Mouse (Mus musculus) brain, adult 2 months (tissue): ENCODE data around the gene Tbc1d10c.
A peak's percentile ranks its signal among the peaks of the same experiment; 100 is the strongest.

ENCODE experiments used
- DNase-seq: peaks from one replicate; pipeline ENCODE4 v3.0.0; 2011; ENCODE audit warnings: low read depth, low spot score

The Tbc1d10c gene

DNA sequence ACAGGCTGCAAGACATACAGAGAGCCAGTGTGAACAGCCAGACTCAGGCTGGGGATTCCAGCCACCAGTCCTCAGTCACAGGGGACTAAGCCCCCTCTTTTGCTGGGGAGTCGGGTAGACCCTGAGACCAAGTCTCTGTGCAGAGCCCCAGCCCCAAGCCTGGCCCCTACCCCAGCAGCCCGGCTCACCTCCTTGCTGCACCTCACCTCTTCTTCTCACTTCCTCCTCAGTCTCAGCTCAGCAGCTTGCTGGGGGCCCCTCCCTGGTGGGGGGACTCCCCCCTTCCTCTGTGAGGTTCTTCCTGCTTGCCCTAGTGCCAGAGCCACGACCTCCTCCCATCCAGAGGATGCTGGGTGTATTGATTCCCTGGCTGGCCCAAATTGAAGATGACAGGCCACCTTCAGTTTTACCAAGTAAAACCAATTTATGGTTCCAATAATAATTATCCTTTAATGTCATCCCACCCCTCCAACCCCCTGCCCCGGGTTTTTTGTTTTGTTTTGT lies at the start of gene Tbc1d10c:
TSS of gene Tbc1d10c (minus strand) at position 454 of the 504 bp plus-strand sequence.
- no peak for DNase-seq

DNA sequence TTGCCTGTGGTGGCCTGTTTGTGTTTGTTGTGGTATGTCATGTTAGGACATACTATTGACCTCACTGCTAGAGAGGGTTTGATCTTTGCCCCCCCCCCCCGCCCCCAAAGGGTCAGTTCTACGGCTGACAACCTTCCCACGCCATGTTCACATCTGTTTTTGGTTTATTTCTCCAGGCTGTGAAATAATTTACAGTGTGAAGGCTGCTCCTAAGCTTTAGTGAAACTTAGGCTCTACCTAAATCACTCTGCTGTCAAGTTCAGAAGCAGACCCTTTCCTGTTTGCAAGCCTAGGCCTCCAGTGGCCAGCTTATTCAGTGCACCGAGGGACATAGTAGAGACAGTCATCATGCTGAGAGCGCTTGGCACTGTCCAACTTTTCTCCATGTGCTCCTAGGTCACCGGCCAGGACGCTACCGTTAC lies 49.2 kb upstream of the Tbc1d10c start:
- no peak for DNase-seq

DNA sequence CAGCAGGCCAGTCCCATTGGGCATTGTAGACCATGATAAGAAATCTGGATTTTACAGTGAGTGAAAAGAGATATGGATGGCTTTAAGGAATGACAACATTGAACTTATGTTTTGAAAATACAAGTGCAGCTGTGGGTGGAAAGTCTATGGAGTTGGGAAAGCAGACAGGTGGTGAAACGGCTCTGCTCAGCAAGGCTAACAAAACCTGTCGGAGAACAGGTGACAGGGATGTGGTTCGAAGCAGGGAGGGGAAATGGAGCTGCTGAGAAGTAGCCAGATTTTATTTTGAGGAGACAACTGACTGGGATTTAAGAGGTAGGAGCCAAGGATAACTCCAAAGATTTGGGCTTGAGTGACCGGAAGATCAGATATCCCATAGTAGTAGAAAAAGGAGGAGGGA lies 43.5 kb upstream of the Tbc1d10c start:
- DNase-seq: peak; percentile 44

DNA sequence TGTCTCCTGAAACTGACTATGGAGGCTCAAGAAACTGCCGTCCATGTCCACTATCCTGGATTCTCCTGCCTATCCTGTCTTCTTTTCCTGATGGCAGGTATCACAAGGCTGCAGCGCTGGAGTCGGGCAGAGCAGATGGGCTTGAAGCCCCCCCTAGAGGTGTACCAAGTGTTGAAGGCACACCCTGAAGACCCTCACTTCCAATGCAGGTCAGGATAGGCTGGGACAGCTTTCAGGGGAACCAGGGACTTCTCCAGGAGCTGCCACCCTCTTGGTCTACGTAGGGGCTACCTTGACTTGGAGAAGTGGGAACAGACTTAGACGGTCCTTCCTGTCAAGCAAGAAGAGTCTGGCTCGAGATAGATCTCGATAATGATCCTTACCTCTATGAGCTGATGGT lies 41.6 kb upstream of the Tbc1d10c start:
- no peak for DNase-seq

DNA sequence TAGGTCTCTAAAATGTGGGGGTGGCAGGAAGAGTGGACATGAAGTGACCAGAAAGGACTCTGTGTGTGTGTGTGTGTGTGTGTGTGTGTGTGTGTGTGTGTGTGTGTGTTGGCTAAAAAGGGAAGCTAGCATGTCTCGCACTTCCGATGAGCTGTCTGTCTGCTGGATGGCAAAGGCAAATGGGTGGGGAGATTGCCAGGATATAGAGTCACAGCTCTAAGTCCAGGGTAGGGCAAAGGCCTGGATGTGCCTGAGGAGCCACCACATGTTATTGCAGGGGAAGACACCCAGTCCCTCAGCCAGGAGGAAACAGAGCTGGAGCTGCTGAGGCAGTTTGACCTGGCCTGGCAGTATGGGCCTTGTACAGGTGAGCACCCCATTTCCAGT lies 41.1 kb upstream of the Tbc1d10c start:
- peak; percentile 83 for DNase-seq

- peak; percentile 99 for DNase-seq
These were observed 40.4 kb upstream of the Tbc1d10c start, which contains the start of gene Pold4 for GRCm38 (mm10) chr19:4231253-4232185. Gene Pold4 (plus strand): TSS chr19:4231899.

- DNase-seq: peak; percentile 37
These were observed 39.3 kb upstream of the Tbc1d10c start for GRCm38 (mm10) chr19:4230415-4230814.

GRCm38 (mm10) chr19:4229451-4230076 lies 38.5 kb upstream of the Tbc1d10c start:
- DNase-seq: no peak

DNA sequence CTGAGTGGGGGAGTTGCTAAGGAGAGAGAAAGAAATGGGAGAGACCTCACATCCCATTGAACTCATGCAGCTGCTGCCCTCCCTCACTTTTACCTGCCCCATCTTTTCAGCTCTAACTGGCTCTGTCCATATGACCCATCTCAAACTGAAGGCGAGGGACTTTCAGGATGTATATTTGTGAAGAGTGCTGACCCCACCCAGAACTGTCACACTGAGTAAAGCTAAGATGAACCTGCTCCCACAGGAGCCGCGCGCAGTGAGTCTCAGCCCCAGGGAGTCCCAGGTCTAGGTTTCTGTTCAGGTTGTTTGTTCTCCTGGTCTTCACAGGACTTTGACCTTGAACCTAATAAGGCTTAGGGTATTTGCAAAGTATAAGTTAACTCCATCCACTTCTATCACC lies 37.8 kb upstream of the Tbc1d10c start:
- no peak for DNase-seq

- peak; percentile 90 for DNase-seq
These were observed 37.0 kb upstream of the Tbc1d10c start for GRCm38 (mm10) chr19:4227894-4228678.

DNA sequence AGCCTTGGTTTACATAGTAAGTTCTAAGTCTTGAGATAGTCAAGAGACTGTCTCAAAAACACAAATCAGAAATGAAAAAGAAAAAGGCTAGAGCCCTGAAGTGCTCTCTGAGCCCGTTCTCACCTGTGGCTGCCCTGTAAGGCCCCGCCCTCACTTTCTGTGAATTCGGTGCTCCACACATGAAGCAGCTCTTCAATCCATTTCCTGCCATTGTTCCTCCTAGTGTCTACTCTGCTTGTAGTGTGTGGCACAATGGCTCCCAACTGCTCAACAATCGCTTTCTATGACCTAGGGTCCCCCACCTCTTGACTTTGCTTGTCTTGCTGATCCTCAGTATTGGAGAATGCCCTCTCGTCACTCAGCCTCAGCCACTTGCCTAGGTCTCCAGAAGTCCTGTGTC lies 36.4 kb upstream of the Tbc1d10c start:
- no peak for DNase-seq

DNA sequence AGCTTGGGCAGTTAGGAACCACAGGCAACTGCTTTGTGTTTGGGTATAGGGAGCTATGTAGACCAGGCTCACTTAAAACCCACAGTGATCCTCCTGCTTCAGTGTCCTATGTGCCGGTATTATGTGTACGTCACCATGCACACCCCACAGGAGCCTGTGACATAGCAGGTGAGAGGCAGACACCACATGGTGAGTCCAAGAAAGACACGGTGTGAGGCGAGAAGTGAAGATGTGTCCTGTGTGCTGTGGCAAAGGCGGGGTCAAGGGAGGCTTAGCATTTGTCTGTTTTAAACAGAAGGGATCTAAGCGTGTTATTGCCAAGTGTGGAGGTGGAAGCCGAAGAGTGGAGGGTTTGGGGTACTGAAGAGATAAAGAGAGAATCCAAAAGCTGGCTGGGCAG lies 35.7 kb upstream of the Tbc1d10c start:
- no peak for DNase-seq

DNA sequence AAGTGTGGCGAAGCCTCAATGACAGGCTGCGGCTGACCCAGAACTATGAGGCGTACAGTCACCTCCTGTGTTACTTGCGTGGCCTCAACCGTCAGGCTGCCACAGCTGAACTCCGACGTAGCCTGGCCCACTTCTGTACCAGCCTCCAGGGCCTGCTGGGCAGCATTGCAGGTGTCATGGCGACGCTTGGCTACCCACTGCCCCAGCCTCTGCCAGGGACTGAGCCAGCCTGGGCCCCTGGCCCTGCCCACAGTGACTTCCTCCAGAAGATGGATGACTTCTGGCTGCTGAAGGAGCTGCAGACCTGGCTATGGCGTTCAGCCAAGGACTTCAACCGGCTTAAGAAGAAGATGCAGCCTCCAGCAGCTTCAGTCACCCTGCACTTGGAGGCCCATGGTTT lies 31.1 kb upstream of the Tbc1d10c start:
- no peak for DNase-seq

DNA sequence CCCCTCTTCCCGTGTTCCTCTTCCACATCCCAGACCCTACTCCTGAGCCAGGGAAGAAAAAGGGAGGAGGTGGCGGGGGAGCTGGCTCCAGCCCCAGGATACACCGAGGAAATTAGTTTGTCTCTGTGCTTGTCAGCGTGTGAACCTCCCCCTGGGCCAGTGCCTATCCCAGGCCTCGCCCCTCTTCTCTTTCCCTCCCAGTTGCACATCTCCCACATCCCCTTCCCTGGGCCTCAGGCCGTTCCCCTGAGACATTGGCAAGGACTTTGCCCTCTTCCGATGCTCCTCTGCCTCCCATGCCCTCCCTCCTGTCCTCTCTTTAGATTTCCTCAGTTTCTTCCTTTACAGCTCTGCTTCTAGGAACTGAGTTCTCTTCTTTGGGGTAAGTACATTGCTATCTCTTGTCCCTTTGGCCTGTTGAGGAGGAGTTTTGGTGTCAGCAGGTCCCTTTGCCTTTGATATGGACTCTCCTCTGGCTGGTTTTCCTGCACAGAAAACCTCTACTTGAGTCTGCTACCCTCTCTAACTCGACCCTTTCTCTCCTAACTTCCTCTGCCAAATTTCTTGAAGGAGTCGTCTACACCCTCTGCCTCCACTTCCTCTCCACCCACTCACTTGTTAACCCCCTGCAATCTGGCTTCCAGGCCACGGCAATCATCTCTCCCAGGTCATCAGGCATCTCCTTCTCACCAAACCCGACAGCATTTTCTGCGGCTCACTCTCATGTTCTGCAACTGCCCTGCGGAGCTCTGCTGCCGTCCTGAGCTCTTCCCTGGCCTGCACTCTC lies 30.1 kb upstream of the Tbc1d10c start:
- no peak for DNase-seq

DNA sequence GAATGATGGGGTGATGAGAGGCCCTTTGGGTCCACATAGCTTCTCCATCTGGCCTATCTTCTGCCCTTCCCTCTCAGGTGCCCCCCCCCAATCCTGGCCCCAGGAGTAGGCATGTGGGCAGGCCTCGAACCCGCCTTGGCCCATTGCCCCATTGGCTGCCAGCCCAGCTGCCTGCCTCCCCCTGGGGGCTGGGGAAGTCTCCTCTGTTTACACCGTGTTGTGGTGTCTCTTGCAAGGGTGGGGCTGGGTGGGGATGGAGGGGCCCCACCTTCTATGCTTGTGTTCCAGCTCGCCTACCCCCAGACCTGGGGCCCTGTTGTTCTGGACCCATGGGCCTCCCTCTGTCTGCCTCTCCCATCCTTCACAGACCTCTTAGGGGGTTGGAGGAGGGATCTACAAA lies 29.3 kb upstream of the Tbc1d10c start:
- DNase-seq: no peak

DNA sequence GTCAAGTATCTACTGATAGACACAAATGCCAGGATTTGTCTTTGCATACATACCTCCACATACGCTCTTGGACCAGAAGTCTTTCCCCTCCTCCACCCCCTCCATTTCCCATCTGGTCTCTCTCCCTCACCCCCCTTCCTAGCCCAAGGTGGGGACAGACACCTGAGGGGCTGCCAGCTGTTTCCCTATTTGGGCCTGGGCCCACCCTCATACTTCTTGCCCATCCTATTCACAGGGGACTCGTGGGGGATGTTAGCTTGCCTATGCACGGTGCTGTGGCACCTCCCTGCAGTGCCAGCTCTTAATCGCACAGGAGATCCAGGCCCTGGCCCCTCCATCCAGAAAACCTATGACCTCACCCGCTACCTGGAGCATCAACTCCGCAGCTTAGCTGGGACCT lies 28.9 kb upstream of the Tbc1d10c start:
- no peak for DNase-seq

DNA sequence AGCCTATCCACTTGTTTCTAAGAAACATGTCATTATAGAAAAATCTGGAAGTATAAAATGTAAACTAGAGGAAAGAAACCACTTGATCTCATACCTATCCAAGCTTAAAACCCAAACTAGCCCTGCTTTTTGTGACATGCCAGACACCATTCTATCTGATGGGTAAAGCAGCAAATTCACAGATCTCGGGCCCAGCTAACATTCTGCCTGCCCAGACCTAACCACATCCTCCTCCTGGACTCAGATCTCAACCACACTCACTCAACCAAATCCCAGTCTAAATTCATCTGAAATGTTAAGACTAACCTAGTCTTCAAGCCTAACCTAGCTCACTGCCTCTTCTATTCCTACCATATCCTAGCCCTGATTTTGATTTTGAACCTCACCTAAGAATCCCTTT lies 27.7 kb upstream of the Tbc1d10c start:
- DNase-seq: no peak

- DNase-seq: no peak
These were observed 27.2 kb upstream of the Tbc1d10c start for GRCm38 (mm10) chr19:4218293-4218692.

GRCm38 (mm10) chr19:4217855-4218254 lies 26.8 kb upstream of the Tbc1d10c start:
- DNase-seq: no peak

DNA sequence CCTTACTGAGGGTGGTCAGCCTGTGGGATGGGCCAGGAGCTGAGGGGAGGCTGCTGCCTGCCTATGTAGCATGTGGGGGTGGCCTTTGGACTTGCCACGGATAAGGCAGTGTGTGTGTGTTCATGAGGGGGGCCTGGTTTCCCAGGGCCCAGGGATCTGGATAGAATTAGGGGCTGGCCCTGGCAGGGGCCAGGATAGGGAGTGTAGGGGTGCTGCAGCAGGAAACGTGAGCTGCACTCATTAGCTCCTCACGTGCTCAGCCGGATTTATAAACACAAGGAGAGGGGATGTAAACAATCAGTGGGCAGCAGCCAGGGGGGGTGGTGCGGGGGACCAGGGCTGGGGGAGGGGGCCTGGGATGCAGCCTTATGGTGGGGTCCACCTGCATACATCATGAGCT lies 26.1 kb upstream of the Tbc1d10c start:
- DNase-seq: no peak

GRCm38 (mm10) chr19:4216041-4216685 lies 25.1 kb upstream of the Tbc1d10c start:
- DNase-seq: peak; percentile 82
